Mouse (Mus musculus) layer of hippocampus, adult 8-10 months (tissue): ENCODE results near the gene Pbx1. TPM values are rescaled to one million over a fixed set of nuclear protein-coding genes. Genes with fewer than 3 reads are reported as not detected.

Experiments
- DNase-seq, 2 experiments: peaks; one replicate each; pipeline ENCODE4 v3.0.0; 2022; ENCODE audit warnings: low spot score in 2 of 2
- total RNA-seq, 4 experiments: library from RNA; stranded (reverse); gene quantifications; 2 replicates each; pipeline ENCODE4 v1.2.4; 2022

The Pbx1 gene
- total RNA-seq, 4 experiments from 2014 or later: 117 to 134 (median 122) TPM

DNA sequence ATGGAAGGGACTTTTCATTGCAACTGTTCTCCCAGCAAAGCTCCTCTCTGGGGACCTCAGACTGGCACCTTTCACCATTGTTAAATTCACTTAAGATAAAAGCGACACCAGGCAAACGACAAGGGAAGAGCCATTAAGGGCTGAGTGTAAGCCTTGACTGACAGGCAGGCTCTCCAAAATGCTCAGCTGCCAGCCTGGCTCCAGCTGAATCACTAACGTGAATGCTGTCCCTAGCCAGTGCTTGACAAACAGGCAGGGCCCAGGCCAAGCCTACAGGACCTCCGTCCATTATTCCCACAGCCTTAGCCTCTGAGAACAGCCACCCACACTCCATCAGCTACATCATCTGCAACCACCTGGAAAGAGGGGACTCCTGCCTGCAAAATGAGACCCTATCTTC, 337.4 kb downstream of the Pbx1 start:
- DNase-seq: no peak

DNA sequence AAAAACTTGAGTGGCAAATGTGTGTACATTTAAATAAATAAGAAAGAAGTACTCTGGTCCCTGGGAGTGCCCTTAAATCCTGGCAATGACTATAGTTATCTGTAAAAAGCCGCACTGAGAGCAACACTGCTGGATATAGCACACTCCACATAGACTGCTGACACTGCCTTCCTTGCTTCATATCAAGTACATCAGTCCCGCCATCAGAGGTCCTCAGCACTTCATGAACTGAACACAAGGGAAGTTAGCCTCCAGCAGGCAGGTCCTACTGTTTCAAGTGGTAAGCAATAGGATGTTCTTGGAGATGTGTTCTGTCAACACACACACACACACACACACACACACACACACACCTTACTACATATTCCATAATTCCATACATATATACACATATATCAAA, 339.0 kb downstream of the Pbx1 start:
- DNase-seq: peak in 1 of 2 experiments; percentile 17

DNA sequence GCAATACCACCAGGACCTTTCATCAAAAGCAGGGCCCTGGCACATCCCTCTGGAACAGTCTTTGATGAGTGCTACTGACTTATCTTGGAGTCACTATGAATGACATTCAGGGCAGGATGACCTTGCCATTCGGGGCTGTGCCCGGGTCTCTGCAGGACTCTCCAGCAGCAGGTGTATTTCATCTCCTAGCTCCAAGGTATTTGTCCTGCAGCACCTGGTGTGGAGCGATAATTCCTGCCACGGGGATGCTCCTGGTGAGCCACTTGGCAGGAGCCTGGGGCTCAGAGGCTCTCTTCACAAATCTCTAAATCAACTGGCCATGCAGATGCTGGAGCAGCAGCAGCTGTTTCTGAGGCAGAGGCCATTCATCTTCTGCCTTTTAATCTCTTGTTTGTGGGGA, 340.4 kb downstream of the Pbx1 start:
- no peak for DNase-seq

DNA sequence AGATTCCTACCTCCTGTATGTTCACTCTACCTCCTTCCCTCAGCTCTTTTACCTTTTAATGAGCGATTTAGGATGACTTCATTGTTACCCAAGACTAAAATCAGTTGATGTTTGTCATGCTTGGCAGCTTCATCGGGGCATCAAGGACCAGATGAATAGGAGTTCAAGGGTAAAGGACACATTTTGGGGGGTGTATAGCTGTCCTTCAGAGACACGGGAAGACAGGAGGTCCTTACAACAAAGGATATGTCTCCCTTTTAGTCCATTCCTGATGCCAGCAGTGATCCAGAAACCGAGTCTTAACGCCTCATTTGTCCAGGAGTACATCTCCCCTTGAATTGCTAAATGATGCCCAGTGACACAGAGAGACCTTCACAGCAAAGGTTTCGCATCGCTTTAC, 343.4 kb downstream of the Pbx1 start:
- DNase-seq: no peak

DNA sequence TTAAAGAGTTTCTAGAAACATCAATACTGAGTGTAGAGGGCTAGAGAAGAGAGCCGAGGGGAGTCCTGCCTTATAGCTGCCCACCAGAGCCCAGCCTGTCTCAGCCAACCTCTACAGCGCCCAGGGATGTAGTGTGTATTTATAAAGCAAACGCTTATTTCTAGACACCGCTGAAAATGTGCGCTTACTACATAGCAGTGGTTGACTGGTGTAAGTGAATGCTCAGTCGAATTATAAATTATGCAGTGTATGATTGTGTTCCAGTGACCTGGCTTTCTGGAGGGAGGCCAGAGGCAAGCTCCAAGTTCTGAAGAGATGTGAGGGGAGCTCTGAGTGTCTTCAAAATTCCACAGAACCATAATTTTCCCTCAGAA, 352.7 kb downstream of the Pbx1 start:
- no peak for DNase-seq

DNA sequence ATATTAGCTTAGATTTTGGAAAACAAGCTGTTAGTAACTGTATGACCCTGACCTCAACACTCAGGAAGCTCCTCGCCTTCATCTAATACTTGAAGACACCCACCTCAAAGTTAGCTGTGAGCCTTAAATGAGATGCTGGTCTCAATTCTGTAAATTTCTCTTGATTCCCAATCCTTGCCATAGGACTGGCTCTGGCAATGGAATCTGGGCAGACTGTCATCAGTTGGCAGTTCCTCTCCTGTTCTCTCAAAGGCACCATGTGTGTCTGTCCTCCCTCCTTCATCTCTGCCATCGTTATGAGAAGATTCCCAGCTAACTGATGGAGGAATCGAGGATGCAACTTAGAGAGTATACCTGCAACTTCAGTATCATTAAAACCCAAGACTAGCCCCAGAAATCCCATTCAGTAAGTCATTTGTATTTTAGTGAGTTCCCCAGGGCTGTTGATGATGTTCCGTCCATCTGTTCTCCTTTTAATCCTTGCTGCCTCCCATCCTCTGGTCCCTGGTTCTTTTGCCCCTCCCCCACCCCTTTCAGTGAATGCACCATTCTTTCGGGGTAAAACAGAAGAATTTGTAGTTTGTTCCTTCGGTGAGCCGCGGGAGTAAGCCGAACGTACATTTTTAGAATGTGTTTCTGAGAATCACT, 353.2 kb downstream of the Pbx1 start:
- no peak for DNase-seq

DNA sequence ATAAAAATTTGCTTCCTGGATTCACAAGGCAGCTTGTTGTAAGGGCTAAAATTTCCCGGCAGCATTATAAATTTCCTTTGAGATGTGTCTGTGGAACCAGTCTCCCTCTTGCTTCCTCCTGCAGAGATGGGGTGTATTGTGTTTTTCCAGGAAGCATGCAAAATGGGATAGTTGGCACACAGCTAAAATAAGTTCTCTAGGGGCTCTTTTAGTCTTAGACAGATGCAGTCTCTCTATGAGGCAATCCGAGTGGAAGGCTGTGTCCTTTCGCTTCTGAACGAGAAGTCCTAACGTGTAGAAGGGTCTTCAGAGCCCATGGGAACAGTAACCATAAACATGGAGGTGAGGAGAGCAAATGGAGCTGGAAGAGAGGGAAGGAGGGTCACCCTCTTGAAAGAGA, 360.1 kb downstream of the Pbx1 start:
- no peak for DNase-seq

DNA sequence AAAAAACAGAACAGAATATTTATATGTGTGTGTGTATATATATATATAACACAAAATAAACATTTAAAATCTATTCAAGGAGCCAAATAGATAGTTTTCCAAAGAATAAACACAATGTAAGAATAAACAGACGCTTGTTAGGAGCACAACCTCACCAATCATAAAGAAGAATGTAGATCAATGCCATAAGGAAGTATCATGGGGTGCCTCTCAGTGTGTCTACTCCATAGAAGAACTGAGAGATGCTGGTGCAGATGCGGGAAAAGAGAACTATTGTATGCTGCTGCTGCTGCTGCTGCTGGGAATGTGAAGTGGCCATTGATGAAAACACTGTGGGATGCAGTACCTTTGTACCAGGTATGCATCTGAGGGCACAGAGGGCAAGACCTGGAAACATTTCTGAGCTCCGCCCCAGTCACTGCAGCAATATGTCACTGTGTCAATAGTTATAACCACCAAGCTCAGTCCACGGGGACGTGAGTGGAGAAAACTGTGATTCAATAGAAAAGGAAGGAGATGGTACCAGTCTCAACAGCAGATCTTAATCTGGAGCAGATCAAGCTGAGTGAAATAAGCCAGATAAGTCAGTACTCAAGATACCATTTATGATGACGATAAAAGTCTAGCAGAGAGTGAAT, 361.7 kb downstream of the Pbx1 start:
- no peak for DNase-seq

DNA sequence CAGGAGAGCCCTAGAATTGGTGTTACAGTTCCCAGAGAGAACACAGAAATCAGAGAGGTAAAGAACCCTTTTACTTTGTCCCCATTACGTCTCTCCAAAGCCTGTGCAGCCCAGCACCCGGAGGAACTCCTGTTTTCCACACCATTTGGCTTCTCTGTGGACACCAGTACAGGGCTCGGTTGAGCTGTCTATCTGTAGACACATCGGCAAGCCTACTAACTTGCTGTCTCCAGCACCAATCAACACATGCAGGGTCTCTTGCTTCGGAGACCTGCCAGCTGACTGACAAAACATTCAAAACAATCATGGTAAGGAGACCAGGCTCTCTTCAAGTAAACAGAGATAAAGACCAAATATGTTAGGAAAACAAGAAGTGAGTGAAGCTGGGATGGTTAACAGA, 362.3 kb downstream of the Pbx1 start:
- no peak for DNase-seq
